Mouse (Mus musculus): ENCODE measurements around the gene Wdr81.
A peak's percentile ranks its signal among the peaks of the same experiment; 100 is the strongest.
"Not testable (repeated sequence)": the region's sequence is repeated elsewhere in the genome, so short reads cannot be mapped to it uniquely, and the experiment has no call there.

Wdr81 gene

DNA sequence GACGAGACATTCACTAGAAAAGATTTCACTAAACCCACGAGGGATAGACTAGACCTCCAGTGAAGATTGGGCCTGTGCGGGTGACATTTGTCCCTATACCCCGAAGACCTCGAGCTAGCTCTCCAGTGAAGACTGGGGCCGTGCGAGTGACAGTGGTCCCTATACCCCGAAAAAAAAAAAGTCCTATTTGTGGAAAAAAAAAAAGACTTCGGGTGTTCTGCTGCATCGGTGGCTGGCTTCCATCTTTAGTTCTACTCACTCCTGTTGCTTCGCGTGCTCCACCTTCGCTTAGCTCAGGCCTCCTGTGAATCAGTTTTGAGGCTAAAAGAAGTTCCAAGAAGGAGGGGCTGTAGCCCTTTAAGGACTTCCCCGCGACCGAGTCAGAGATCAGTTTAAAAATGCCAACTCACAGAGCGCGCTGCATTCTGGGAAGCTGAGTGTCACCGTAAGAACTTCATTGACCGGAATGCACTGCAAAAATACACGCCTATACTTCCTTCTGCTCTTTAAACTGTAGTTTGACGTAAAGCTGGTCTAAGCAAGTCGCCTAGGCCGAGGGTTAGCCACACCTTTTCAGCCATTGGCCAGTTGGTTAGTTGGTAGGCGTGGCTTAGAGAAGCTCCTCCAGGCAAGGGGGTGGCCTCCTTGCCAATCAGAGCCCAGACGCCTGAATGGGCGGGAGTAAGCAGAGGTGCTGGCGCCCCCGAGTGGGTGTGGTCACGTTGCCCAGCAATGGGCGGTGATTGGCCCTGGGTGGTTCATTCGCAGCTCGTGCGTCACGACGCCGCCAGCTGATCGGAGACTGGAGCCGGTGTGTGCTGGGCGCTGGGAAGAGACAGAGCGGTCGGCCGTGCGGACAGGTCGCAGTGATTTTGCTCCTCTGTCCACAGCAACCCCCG, 6.6 kb upstream of the Wdr81 start, which contains the start of gene Tlcd2:
Gene Tlcd2, plus strand, starts transcription at position 872 of the 899 bp plus-strand sequence.
- peak; percentile 100 for DNase-seq

- peak; percentile 95 for DNase-seq
Observed at GRCm38 (mm10) chr11:75460103-75460843, 5.8 kb upstream of the Wdr81 start.

DNA sequence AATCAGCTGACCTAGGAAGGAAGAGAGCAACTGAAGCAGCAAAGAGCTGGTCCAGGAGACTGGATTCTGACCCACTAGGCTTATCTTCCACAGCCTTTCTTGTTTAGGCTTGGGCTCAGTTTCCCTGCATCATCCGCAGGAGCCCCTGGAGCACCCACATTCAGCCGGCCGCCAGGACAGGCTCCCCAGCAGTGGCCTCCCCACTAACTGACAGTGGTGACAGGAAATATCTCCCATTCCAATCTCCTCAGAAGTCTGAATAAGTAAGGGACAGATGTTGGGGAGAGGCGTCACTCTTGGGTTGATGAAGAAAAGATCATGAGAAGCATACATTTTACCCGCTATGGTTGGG, 5.2 kb upstream of the Wdr81 start:
- DNase-seq, result no peak

- no peak for DNase-seq
Observed at GRCm38 (mm10) chr11:75459141-75459711, 4.7 kb upstream of the Wdr81 start.

DNA sequence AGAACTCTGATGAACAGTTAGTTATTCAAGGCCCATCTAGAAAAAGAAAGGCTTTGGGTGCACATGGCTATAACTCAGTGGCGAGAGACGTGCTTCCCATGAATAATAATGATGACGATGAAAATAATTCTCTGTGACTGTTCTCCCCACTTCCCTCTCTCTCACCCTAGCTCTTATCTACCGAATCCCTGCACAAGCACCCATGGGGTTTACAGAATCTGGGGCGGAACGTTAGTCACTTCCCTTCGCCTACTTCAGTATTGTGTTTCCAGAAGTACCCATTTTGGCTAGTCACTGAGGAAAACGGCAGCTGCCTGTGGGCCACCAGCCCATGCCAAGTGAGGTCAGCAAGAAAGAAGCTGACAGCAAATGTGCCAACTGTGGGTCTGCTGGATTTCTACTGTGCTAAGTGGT, 4.1 kb upstream of the Wdr81 start:
- DNase-seq, result peak; percentile 59

DNA sequence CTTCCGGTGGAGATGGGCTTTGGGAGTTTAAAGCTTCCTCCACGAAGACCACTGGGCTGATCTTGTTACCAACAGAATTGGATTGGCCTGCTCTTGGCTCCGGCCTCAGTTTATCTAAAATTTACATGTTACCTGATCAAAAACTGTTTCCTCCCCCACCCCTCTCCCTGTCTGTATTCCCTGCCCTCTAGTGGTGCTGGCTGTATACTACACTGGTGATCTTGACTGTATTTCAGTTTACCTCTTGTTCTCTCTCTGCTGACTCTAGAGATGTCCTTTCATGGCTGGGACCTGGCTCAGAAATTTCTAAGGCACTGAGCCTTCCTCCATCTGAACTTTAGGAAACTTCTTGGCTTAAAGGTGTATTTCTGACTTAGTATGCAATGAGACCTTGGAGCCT, 3.7 kb upstream of the Wdr81 start:
- DNase-seq, result no peak

DNA sequence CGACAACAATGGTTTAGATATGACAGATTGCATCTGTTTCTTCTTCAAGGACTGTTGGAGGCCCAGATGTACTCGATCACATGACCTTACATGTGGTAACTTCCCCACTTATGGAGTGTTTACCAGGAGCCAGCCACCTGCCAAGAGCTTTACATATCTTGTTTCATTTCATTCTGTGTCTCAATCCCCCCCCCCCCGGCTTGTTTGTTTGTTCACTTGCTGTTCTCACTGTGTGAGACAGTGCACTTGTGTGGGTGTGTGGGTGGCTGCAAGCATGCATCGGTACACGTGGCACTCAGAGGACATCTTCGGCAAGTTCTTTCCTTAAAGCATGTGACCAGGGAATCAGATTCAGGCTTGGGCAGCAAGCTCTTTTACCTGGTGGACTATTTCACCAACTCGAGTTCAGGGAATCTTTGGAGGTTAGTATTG, 1.9 kb upstream of the Wdr81 start:
- DNase-seq, result no peak

- not testable (repeated sequence) for DNase-seq
Observed at GRCm38 (mm10) chr11:75455971-75456370, 1.5 kb upstream of the Wdr81 start.

GRCm38 (mm10) chr11:75455041-75455736, 672 bp upstream of the Wdr81 start:
- no peak for DNase-seq

- no peak for DNase-seq
Observed at GRCm38 (mm10) chr11:75452812-75453557, 1.5 kb downstream of the Wdr81 start.

DNA sequence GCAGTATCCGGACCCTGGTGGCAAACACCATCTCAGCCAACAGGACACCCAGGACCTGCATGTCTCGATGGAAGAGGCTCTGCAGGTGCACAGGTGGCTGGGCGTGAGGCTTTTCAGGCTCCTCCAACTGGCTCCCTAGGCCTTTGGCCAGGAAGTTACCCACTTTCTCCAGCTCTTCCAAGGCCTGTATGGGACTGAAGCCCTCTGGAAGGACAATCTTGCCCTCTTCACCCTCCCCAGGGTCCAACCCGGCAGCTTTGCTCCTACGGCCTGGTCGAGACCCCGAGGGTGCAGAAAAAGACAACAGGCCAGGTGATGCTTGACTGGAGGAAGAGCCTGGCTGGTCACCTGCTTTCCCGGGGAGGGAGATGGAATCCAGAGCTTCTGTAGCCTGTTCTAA, 2.4 kb downstream of the Wdr81 start:
- DNase-seq, result no peak

DNA sequence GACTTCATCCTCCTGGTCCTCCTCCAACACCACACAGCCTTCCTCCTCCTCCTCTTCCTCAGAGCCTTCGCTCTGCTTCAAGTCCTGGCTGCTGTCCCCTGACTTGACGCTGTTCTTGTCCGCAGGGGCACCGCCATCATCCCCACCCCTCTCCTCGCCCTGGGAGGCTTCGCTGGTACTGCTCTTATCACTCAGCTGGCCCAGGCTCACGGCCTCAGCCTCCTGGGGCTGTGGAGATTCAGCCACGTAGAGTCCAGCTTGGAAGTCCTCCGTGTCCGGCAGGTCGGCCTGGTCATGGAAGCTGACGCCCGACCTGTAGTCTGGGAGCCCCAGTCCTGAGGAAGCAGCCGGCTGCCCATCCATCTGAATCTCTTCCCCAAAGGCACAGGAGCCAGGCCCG, 3.6 kb downstream of the Wdr81 start:
- DNase-seq, result no peak

DNA sequence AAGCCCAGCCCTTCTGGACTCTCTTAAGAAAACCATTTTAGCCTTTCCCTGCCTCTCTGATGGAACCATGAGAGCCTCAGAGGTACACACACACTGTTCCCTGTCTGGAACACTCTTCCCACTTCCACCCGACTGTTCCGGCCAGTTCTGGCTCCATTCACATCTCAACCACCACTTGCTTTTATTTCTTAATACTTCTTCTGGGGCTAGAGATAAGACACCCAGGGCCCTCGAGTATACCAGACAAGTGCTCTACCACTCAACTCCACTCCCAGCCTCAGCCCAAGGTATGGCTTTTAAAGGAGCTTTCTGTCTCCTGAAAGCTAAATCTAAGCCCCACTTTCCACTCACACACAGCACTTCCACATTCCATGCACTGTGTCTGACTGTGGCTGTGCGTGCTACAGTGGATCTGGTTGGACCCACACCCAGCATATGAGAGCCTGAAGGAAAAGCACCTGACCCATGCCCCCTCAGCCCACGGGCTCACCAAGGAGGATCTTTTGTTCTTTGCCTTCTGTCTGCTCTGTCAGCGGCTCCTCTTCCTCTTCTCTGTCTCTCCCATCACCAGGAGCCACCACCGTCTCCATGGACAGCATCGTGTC, 4.1 kb downstream of the Wdr81 start:
- DNase-seq, result no peak

DNA sequence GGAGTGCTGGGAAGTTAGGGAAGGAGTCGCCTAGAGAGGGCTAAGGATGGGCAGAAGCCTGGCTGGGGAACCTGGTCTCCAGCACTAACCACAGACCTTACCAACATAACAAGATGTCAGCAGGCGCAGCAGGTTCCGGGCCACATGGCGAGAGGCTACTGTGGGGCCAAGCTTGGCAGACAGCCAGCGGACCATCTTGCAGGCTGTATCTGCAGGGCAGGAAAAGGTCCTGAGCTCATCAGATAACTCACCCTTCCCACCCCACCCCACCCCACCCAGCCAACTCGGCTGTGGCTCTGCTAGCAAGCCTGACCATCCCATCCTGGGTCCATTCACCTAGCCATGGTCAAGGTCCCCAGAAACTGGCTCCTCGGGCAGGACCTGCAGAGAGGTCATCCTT, 4.8 kb downstream of the Wdr81 start:
- DNase-seq, result no peak

DNA sequence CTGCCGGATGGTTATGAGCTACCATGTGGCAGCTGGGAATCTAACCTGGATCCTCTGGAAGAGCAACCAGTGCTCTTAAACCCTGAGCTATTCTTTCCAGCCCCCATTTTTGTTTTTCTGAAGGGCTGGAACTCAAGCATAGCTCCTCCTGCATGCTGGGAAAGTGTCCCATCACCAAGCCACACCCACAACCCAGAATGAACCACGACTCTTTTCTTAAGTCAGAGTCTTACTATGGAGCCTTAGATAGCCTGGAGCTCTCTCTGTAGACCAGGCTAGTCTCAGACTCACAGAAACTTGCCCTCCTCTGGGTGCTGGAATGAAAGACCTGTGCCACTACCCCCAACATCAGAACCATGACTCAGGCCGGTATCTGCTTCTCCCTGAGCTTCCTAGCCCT, 5.9 kb downstream of the Wdr81 start:
- DNase-seq, result no peak

GRCm38 (mm10) chr11:75443711-75444110, 10.8 kb downstream of the Wdr81 start:
- no peak for DNase-seq

- no peak for DNase-seq
Observed at GRCm38 (mm10) chr11:75441601-75442000, 12.9 kb downstream of the Wdr81 start.

DNA sequence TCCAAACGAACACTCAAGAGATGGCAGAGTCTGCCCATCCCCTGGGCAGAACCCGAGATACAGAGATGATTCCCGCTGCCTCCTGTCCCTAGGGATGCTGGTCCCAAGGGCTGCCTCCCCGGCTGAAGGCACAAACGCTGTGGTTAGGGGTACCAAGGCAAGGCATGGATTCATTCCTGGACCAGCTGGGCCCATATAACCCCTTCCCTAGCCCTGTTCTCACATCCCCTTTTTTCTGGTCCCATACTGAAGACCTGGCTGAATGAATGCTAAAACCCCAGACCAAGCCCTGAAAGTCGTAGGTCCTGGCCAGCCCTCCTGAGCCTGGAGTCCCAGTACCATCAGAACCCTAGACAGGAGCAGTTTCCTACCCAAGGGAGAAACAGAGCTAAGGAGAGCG, 13.5 kb downstream of the Wdr81 start:
- DNase-seq, result no peak

- DNase-seq, result no peak
Observed at GRCm38 (mm10) chr11:75439951-75440350, 14.6 kb downstream of the Wdr81 start.

- no peak for DNase-seq
Observed at GRCm38 (mm10) chr11:75439363-75439762, 15.2 kb downstream of the Wdr81 start, which contains the start of gene Serpinf2. Gene Serpinf2, minus strand, starts transcription at chr11:75439591.

GRCm38 (mm10) chr11:75438804-75439203, 15.7 kb downstream of the Wdr81 start:
- no peak for DNase-seq

- DNase-seq, result no peak
Observed at GRCm38 (mm10) chr11:75438194-75438593, 16.3 kb downstream of the Wdr81 start.

All from layer of hippocampus, adult 9-11 months (tissue).